Comparison of ENCODE assay signal across 8 mouse cellular contexts in genomic region chr9:15365856-15366255, GRCm38 (mm10). TPM values are rescaled to one million over a fixed set of nuclear protein-coding genes. Genes with fewer than 3 reads are reported as not detected.
DNase-seq lines count a peak whose midpoint lies in the region; ATAC-seq and TF ChIP-seq lines count a peak whose summit lies in the region.

No protein-coding gene starts in this region.

- no peak overlapping the region for H3K27ac ChIP-seq in CH12.LX (ENCODE audit: insufficient read depth, low read depth)
- H3K27ac ChIP-seq in limb, embryonic 14.5 days (replicated peaks; ENCODE audit: low read depth, low read length) = no peak overlapping the region

- TF ChIP-seq POLR2A in CH12.LX (IDR thresholded peaks at IDR 0.05; ENCODE audit: low read depth, low read length) = no peak
- TF ChIP-seq POLR2A in limb, embryonic 14.5 days (IDR thresholded peaks at IDR 0.05; ENCODE audit: borderline replicate concordance, extremely low read depth, insufficient read depth, insufficient read length) = no peak

- in situ Hi-C loops in CH12.LX (cut with MboI; ENCODE audit: low pct_ligation_motif_present, low pct_unique_long_range_greater_than_20kb, low sequenced_read_pairs) = loop anchor here (10.0 kb wide), 1 partner anchor 319 kb away; no protein-coding TSS in a partner anchor

- H3K4me1 ChIP-seq in CH12.LX (ENCODE audit: control insufficient read depth in 1 of 2, insufficient read depth in 2 of 2) = no peaks in the 10 kb centered on the region; a peak in 1 of 4 replicates
- H3K4me1 ChIP-seq in limb, embryonic 14.5 days (ENCODE audit: control insufficient read depth, insufficient read depth, low read length) = no peaks in the 10 kb centered on the region

- ATAC-seq in limb, embryonic 14.5 days (ENCODE audit: low FRiP score, low read depth) = no peak
- ATAC-seq in cerebellum, adult (ENCODE audit: insufficient number of reproducible peaks, low FRiP score, low TSS enrichment) = no peak

- H3K79me2 ChIP-seq in CH12.LX (replicated peaks; ENCODE audit: control insufficient read depth, extremely low read depth, insufficient read depth, poor library complexity, severe bottlenecking) = no peaks in the 10 kb centered on the region

- no peak overlapping the region for H3K9ac ChIP-seq in CH12.LX (ENCODE audit: insufficient read depth, low read depth)
- H3K9ac ChIP-seq in limb, embryonic 14.5 days (ENCODE audit: low read depth, low read length, severe bottlenecking) = no peak overlapping the region

- dilution Hi-C loops in CH12.LX (cut with MboI; ENCODE audit: extremely low pct_ligation_motif_present, extremely low pct_unique_long_range_greater_than_20kb, low sequenced_read_pairs) = no loop called here

- H3K4me2 ChIP-seq in CH12.LX (ENCODE audit: insufficient read depth, low read depth, poor library complexity, severe bottlenecking) = no peak overlapping the region
- no peak overlapping the region for H3K4me2 ChIP-seq in limb, embryonic 14.5 days (replicated peaks; ENCODE audit: low read depth, low read length, severe bottlenecking)

- no peak overlapping the region for H3K4me3 ChIP-seq in CH12.LX (replicated peaks in 1 of 3; ENCODE audit: low read depth in 2 of 3, low read length in 2 of 3, poor library complexity in 1 of 3)
- H3K4me3 ChIP-seq in limb, embryonic 14.5 days (replicated peaks; ENCODE audit: low read length) = no peak overlapping the region

- H3K9me3 ChIP-seq in CH12.LX (replicated peaks; ENCODE audit: low read length) = no peaks in the 10 kb centered on the region
- no peaks in the 10 kb centered on the region for H3K9me3 ChIP-seq in limb, embryonic 14.5 days (ENCODE audit: control insufficient read depth, low read length)

- DNase-seq in kidney, adult 18-20 months = peak; percentile 15
- no peak for DNase-seq in kidney, adult 8-10 months
- DNase-seq in CH12.LX (ENCODE audit: extremely low read depth) = peak; percentile 24
- DNase-seq in embryo, embryonic 10.5 days (ENCODE audit: low spot score) = peak; percentile 61
- DNase-seq in limb, embryonic 14.5 days (ENCODE audit: low spot score) = peak; percentile 66
- DNase-seq in ovary, postnatal 10 days (ENCODE audit: low spot score) = no peak
- no peak for DNase-seq in spleen, postnatal 36 days (ENCODE audit: low spot score in 2 of 2)

- H3K27me3 ChIP-seq in CH12.LX (replicated peaks) = no peaks in the 10 kb centered on the region
- no peaks in the 10 kb centered on the region for H3K27me3 ChIP-seq in limb, embryonic 14.5 days (ENCODE audit: control insufficient read depth, insufficient read depth, low read length)

- TF ChIP-seq EP300 in CH12.LX (IDR thresholded peaks at IDR 0.05; ENCODE audit: low read length) = no peak

- TF ChIP-seq RAD21 in CH12.LX (IDR thresholded peaks at IDR 0.05; ENCODE audit: low read depth, low read length) = peak; percentile 62

- no peaks in the 10 kb centered on the region for H3K36me3 ChIP-seq in CH12.LX (replicated peaks in 1 of 2; ENCODE audit: control insufficient read depth in 1 of 2, insufficient read depth in 1 of 2, low read length in 1 of 2)
- H3K36me3 ChIP-seq in limb, embryonic 14.5 days (ENCODE audit: control insufficient read depth, insufficient read depth, low read length) = no peaks in the 10 kb centered on the region

- 94% methylated on average over 1 of the region's 1 CpGs for WGBS in limb, embryonic 14.5 days

- peak; percentile 16 to 58; a peak in 3 of 4 replicates for TF ChIP-seq CTCF in CH12.LX (conservative IDR thresholded peaks at IDR 0.05 in 1 of 2, IDR thresholded peaks at IDR 0.05 in 1 of 2; ENCODE audit: low read depth in 2 of 2, low read length in 2 of 2)

TF ChIP-seq in CH12.LX, 34 proteins besides CTCF, POLR2A, EP300 and RAD21:
- TF ChIP-seq SMC3 (IDR thresholded peaks at IDR 0.05; ENCODE audit: low read depth, low read length) (peak; percentile 34; the same call in 1 of the 2 replicates), JUND (conservative IDR thresholded peaks at IDR 0.05; ENCODE audit: low read depth, low read length) (no peak)

RNA-seq across cellular contexts. Expression of gene Cep295, which starts 8.3 kb away (rescaled TPM):
- total RNA-seq in CH12.LX (2012; rRNA removed) = 20.4 and 23.8 TPM in 2 replicates
- 27.1 and 27.2 TPM in 2 replicates for total RNA-seq in CH12.LX (2014; rRNA removed)
- polyA plus RNA-seq in CH12.LX (2012; ENCODE audit: insufficient read length, low read depth) = 29.9 and 31.4 TPM in 2 replicates
- 25.4 and 29.8 TPM in 2 replicates for polyA plus RNA-seq in limb, embryonic 14.5 days (2012; rRNA removed)
- polyA plus RNA-seq in limb, embryonic 14.5 days (2014; fragmentation: Nextera tagmentation; extraction: Ambion mirVana) = 15.3 and 18.0 TPM in 2 replicates

RNA-seq across cellular contexts. Expression of gene 4931406C07Rik, which starts 59.6 kb away (rescaled TPM):
- 5.0 and 5.3 TPM in 2 replicates for total RNA-seq in CH12.LX (2012; rRNA removed)
- 10.9 and 12.0 TPM in 2 replicates for total RNA-seq in CH12.LX (2014; rRNA removed)
- 20.2 and 22.4 TPM in 2 replicates for polyA plus RNA-seq in CH12.LX (2012; ENCODE audit: insufficient read length, low read depth)
- polyA plus RNA-seq in limb, embryonic 14.5 days (2012; rRNA removed) = 18.7 and 22.9 TPM in 2 replicates
- 9.5 and 11.4 TPM in 2 replicates for polyA plus RNA-seq in limb, embryonic 14.5 days (2014; fragmentation: Nextera tagmentation; extraction: Ambion mirVana)

RNA-seq across cellular contexts. Expression of gene Taf1d, which starts 59.8 kb away (rescaled TPM):
- total RNA-seq in CH12.LX (2012; rRNA removed) = 1,079 and 1,089 TPM in 2 replicates
- 249 and 299 TPM in 2 replicates for total RNA-seq in CH12.LX (2014; rRNA removed)
- 181 and 204 TPM in 2 replicates for polyA plus RNA-seq in CH12.LX (2012; ENCODE audit: insufficient read length, low read depth)
- polyA plus RNA-seq in limb, embryonic 14.5 days (2012; rRNA removed) = 69.9 and 131 TPM in 2 replicates
- 66.5 and 69.8 TPM in 2 replicates for polyA plus RNA-seq in limb, embryonic 14.5 days (2014; fragmentation: Nextera tagmentation; extraction: Ambion mirVana)

Comparison
In these comparisons a context has a peak if more than half of its experiments do, and no peak if none do; other contexts are left out.
1. DNase-seq: peak in kidney, adult 18-20 months (single experiment), CH12.LX (single experiment), embryo, embryonic 10.5 days (single experiment) and limb, embryonic 14.5 days (single experiment); none in kidney, adult 8-10 months (0 of 2), ovary, postnatal 10 days (single experiment) and spleen, postnatal 36 days (0 of 2).